Mouse (Mus musculus): ENCODE results near the gene Dcaf12.

Dcaf12 gene

GRCm38 (mm10) chr4:41314141-41315129 lies at the start of gene Dcaf12:
Gene Dcaf12, minus strand, starts transcription at chr4:41314889.
- DNase-seq (ENCODE audit: low read depth, low spot score) = peak; percentile 97

GRCm38 (mm10) chr4:41361059-41361458 lies 46.4 kb upstream of the Dcaf12 start:
- no peak for DNase-seq (ENCODE audit: low read depth, low spot score)

- no peak for DNase-seq (ENCODE audit: low read depth, low spot score)
Measured at GRCm38 (mm10) chr4:41359358-41359757, 44.7 kb upstream of the Dcaf12 start.

DNA sequence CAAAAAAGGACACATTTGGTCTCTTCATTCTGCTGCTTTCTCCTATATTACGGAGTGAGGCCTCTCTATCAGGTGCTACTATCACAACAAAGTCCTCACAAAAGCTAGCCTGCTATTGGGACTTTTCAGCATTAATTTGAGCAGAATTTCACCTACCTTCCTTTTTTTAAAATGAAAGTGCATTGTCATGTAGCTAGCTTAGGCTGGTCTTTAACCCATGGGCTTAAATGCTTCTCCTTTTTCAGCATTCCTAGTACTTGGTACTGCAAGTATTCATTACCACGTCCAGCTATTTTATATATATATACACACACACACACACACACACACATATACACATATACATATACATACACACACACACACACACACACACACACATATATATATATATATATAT lies 44.0 kb upstream of the Dcaf12 start:
- no peak for DNase-seq (ENCODE audit: low read depth, low spot score)

- DNase-seq (ENCODE audit: low read depth, low spot score) = no peak
Measured at GRCm38 (mm10) chr4:41357154-41357553, 42.5 kb upstream of the Dcaf12 start.

GRCm38 (mm10) chr4:41353265-41353664 lies 38.6 kb upstream of the Dcaf12 start:
- DNase-seq (ENCODE audit: low read depth, low spot score) = no peak

DNA sequence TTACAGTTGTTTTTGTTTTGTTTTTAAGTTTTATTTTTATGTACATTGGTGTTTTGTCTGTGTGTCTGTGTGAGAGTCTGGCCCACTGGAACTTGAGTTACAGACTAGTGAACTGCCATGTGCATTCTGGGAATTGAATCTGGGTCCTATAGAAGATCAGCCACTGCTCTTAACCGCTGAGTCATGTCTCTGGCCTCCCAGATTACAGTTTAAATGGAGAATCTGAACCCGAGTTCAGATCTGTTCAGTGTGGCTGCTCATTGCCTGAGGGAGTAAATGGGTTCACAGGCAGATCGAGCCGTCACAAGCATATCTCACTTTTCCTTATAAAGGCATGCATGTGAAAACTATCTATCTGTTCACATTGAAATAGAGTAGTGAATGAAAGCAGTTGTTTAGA lies 38.1 kb upstream of the Dcaf12 start:
- DNase-seq (ENCODE audit: low read depth, low spot score) = no peak

GRCm38 (mm10) chr4:41349199-41349591 lies 34.5 kb upstream of the Dcaf12 start:
- no peak for DNase-seq (ENCODE audit: low read depth, low spot score)

DNA sequence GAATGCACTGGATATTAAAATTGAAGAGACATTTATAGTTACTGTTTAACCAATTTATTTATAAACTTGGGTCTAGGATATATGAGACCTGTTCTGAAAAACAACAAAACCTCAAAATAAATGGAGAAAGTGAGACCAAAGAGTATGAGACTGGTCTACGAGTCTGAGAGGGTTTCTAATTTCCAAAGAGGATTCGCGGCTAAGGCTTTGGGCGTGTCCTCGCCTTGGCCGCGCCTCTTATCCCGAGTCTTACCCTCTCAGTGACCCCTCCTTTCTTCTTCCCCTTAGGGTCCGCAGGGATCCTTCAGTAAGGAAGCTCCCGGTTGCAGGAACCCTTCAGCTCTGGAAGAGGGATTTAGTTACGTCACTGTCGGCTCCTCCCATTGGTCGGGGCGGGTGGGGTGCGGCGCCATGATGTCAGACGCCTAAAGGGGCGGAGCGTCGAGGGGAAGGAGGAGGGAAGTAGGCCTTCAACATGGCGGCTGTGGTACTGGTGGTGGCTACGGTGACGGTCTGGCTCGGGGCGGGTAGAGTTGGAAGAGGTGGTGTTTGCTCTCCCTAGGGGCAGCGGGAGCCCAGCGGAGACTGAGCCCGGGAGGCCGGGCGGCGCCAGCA lies 34.0 kb upstream of the Dcaf12 start, which contains the start of gene Ubap1:
Ubap1 (plus strand) TSS at position 413 of the 615 bp plus-strand sequence.
- peak; percentile 99 for DNase-seq (ENCODE audit: low read depth, low spot score)

GRCm38 (mm10) chr4:41347839-41348238 lies 33.1 kb upstream of the Dcaf12 start:
- DNase-seq (ENCODE audit: low read depth, low spot score) = no peak

- no peak for DNase-seq (ENCODE audit: low read depth, low spot score)
Measured at GRCm38 (mm10) chr4:41346011-41346410, 31.3 kb upstream of the Dcaf12 start.

- DNase-seq (ENCODE audit: low read depth, low spot score) = no peak
Measured at GRCm38 (mm10) chr4:41340912-41341550, 26.3 kb upstream of the Dcaf12 start.

DNA sequence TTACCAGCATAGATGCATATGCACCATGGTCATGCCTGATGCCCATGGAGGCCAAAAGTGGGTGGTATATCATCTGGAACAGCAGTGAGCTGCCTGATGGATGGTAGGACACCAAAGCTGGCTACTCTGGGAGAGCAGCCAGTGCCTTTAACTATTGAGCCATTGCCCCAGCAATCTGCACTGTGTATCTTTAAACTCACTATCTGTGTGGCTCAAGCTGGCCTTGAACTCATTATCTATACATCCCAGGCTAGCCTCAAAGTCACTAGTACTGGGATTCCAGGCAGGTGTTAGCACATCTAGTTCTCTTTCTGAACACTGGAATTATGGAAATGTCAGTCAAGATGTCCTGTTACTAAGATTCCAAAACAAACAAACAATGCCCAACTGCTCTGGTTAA lies 21.9 kb upstream of the Dcaf12 start:
- DNase-seq (ENCODE audit: low read depth, low spot score) = no peak

- no peak for DNase-seq (ENCODE audit: low read depth, low spot score)
Measured at GRCm38 (mm10) chr4:41331698-41332421, 17.2 kb upstream of the Dcaf12 start.

GRCm38 (mm10) chr4:41331085-41331484 lies 16.4 kb upstream of the Dcaf12 start:
- DNase-seq (ENCODE audit: low read depth, low spot score) = peak; percentile 16

DNA sequence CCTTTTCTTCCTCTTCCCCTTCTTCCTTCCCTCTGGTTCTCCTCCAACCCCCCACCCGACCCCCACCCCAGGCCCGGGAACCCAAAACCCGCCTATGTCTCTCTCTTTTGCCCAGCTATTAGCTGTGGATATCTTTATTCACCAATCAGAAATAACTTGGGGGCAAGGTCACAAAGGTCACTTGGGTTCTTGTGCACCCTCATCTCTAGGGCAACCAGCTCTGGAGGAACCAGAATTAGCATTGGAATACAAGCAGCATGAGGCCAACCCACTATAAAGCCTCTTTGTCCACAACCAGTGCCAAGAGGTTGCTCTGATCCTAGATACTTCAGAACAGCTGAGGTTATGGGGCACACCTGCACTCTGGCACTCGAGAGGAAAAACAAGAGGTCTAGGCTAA lies 14.8 kb upstream of the Dcaf12 start:
- no peak for DNase-seq (ENCODE audit: low read depth, low spot score)

GRCm38 (mm10) chr4:41326876-41327275 lies 12.2 kb upstream of the Dcaf12 start:
- no peak for DNase-seq (ENCODE audit: low read depth, low spot score)

GRCm38 (mm10) chr4:41320971-41321370 lies 6.3 kb upstream of the Dcaf12 start:
- no peak for DNase-seq (ENCODE audit: low read depth, low spot score)

GRCm38 (mm10) chr4:41318267-41318666 lies 3.6 kb upstream of the Dcaf12 start:
- no peak for DNase-seq (ENCODE audit: low read depth, low spot score)

DNA sequence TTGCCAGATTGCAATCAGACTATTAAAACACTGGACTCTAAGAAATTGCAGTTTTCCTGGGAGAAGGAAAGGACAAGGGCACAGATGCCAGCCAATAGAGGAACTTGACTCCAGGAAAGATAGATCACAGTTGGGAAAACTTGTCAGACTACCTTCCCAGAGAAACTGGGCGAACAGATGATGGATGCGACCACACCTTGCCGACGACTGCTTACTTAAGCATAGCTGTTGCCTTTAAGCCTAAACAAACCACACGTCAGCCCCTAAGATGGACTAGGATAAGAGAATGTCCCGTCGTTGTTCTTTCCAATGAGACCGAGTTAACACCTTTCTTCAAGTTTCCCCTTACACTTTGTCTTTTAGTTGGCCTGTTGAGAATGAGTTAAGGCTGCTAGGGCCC lies 484 bp upstream of the Dcaf12 start:
- no peak for DNase-seq (ENCODE audit: low read depth, low spot score)

- DNase-seq (ENCODE audit: low read depth, low spot score) = peak; percentile 13
Measured at GRCm38 (mm10) chr4:41313722-41314121, 967 bp downstream of the Dcaf12 start.
